10 mouse cellular contexts compared by ENCODE assay signal in the genomic region with DNA sequence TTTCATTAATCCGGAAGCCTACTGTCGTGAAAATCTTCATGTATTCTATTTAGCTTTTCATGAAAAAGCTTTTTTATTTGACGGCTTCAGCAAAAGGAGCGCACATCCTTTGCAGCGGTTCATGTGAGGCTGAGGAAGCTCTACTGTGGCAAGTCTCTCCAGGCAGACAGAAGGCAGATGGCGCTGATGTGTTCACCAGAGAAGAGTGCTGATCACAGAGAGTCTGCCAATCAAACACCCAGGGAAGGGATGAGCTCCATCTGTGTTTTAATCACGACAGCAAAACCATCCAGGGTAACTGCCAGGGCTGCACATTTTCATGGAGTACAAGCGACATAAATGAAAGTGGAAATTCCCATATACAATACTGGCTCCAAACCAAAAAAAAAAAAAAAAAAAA.
A peak's percentile ranks its signal among the peaks of the same experiment; 100 is the strongest.
DNase-seq lines count a peak whose midpoint lies in the region; ATAC-seq lines count a peak whose summit lies in the region.
"Had no signal": no experiment of that assay in that cellular context is flagged by ENCODE, and none has a peak within 500 bp of the region (broad histone marks: within the 10 kb centered on the region; RNA-seq: fewer than 3 reads in every experiment).

No protein-coding gene starts in this region.

- H3K4me3 ChIP-seq in hindbrain, embryonic 12.5 days: no peak overlapping the region
- no peak overlapping the region for H3K4me3 ChIP-seq in hindbrain, embryonic 11.5 days (ENCODE audit: low read depth, low read length)
- no peak overlapping the region for H3K4me3 ChIP-seq in forebrain, embryonic 15.5 days

- 82% methylated on average over 8 of the region's 8 CpGs for WGBS in hindbrain, embryonic 12.5 days
- 83% methylated on average over 8 of the region's 8 CpGs for WGBS in hindbrain, embryonic 11.5 days
- WGBS in forebrain, embryonic 15.5 days: 59% methylated on average over 8 of the region's 8 CpGs

- no peak overlapping the region for H3K4me2 ChIP-seq in hindbrain, embryonic 12.5 days (replicated peaks)
- H3K4me2 ChIP-seq in hindbrain, embryonic 11.5 days (replicated peaks; ENCODE audit: low read depth, low read length): no peak overlapping the region
- H3K4me2 ChIP-seq in forebrain, embryonic 15.5 days (replicated peaks): no peak overlapping the region

- peak; percentile 58; the same call in 1 of the 2 replicates for ATAC-seq in hindbrain, embryonic 12.5 days (ENCODE audit: low FRiP score)
- ATAC-seq in hindbrain, embryonic 11.5 days (ENCODE audit: low FRiP score): no peak
- ATAC-seq in forebrain, embryonic 15.5 days (replicated peaks): peak; percentile 91
- no peak for ATAC-seq in granulocyte monocyte progenitor cell, adult 5-6 weeks (replicated peaks; ENCODE audit: poor library complexity, severe bottlenecking)

- H3K27ac ChIP-seq in hindbrain, embryonic 12.5 days: no peak overlapping the region
- no peak overlapping the region for H3K27ac ChIP-seq in hindbrain, embryonic 11.5 days (ENCODE audit: low read depth, low read length)
- H3K27ac ChIP-seq in forebrain, embryonic 15.5 days (replicated peaks): peak overlapping the region; percentile 39; the same call in 1 of the 2 replicates
- H3K27ac ChIP-seq: liver, embryonic 14.5 days had no signal

- no peaks in the 10 kb centered on the region for H3K36me3 ChIP-seq in hindbrain, embryonic 12.5 days
- H3K36me3 ChIP-seq in hindbrain, embryonic 11.5 days (ENCODE audit: control insufficient read depth, insufficient read depth, low read length): no peaks in the 10 kb centered on the region
- no peaks in the 10 kb centered on the region for H3K36me3 ChIP-seq in forebrain, embryonic 15.5 days

- H3K27me3 ChIP-seq in hindbrain, embryonic 12.5 days: no peaks in the 10 kb centered on the region
- H3K27me3 ChIP-seq in hindbrain, embryonic 11.5 days (ENCODE audit: control insufficient read depth, insufficient read depth, low read length): no peaks in the 10 kb centered on the region
- H3K27me3 ChIP-seq in forebrain, embryonic 15.5 days: no peaks in the 10 kb centered on the region

- no peak for DNase-seq in hindbrain, embryonic 11.5 days (ENCODE audit: low spot score)
- peak; percentile 87 for DNase-seq in layer of hippocampus, adult 9-11 months
- DNase-seq in right cerebral cortex, adult 2 months (ENCODE audit: low spot score in 2 of 2): peak; percentile 72 to 75
- DNase-seq in lung, postnatal 4 days: no peak
- no peak for DNase-seq in urinary bladder, adult 18-20 months (ENCODE audit: low spot score in 2 of 2)
- DNase-seq: kidney, adult 8-10 months had no signal

- H3K9ac ChIP-seq in hindbrain, embryonic 12.5 days: no peak overlapping the region
- no peak overlapping the region for H3K9ac ChIP-seq in hindbrain, embryonic 11.5 days (ENCODE audit: low read depth, low read length)
- H3K9ac ChIP-seq in forebrain, embryonic 15.5 days (replicated peaks): no peak overlapping the region
- H3K9ac ChIP-seq: liver, embryonic 14.5 days had no signal

- H3K4me1 ChIP-seq in hindbrain, embryonic 12.5 days: no peaks in the 10 kb centered on the region
- H3K4me1 ChIP-seq in hindbrain, embryonic 11.5 days (replicated peaks; ENCODE audit: control insufficient read depth, insufficient read depth, low read length): no peaks in the 10 kb centered on the region
- H3K4me1 ChIP-seq in forebrain, embryonic 15.5 days: no peaks in the 10 kb centered on the region

- no peaks in the 10 kb centered on the region for H3K9me3 ChIP-seq in hindbrain, embryonic 12.5 days (replicated peaks)
- no peaks in the 10 kb centered on the region for H3K9me3 ChIP-seq in hindbrain, embryonic 11.5 days (ENCODE audit: control insufficient read depth, low read length)
- H3K9me3 ChIP-seq in forebrain, embryonic 15.5 days: no peaks in the 10 kb centered on the region

Comparison
In these comparisons a context has a peak if more than half of its experiments do, and no peak if none do; other contexts are left out.
1. ATAC-seq: peak in hindbrain, embryonic 12.5 days (single experiment) and forebrain, embryonic 15.5 days (single experiment); none in hindbrain, embryonic 11.5 days (single experiment) and granulocyte monocyte progenitor cell, adult 5-6 weeks (single experiment).
2. DNase-seq: peak in layer of hippocampus, adult 9-11 months (single experiment) and right cerebral cortex, adult 2 months (2 of 2); none in hindbrain, embryonic 11.5 days (single experiment), lung, postnatal 4 days (0 of 2) and urinary bladder, adult 18-20 months (0 of 2).